Mouse (Mus musculus) brain, embryonic 14.5 days (tissue): Measurements from ENCODE around the gene Gpr142.

ENCODE experiments used
- CTCF ChIP-seq: fragments of 200-500 bp; IDR thresholded peaks from 2 replicates; pipeline ENCODE4 v1.5.1; 2012; ENCODE audit warnings: inconsistent platforms, mild to moderate bottlenecking, moderate library complexity, borderline replicate concordance; ENCODE audit not compliant: insufficient read depth, insufficient read length; ENCODE audit errors: extremely low read depth
- POLR2A ChIP-seq: fragments of 200-500 bp; IDR thresholded peaks from 2 replicates; pipeline ENCODE4 v1.6.1; 2012; ENCODE audit warnings: mild to moderate bottlenecking, inconsistent platforms, borderline replicate concordance; ENCODE audit not compliant: poor library complexity, insufficient read depth, insufficient read length, severe bottlenecking; ENCODE audit errors: extremely low read depth

GRCm38 (mm10) chr11:114764820-114765818 lies 33.6 kb upstream of the Gpr142 start, which contains the start of gene Kif19a:
- TF ChIP-seq CTCF (no peak), POLR2A (no peak)
